Mouse (Mus musculus) bone marrow, adult 2 months (tissue): ENCODE data around the gene Mcub.

Experiments used
- CTCF ChIP-seq: fragments of 200-500 bp; IDR thresholded peaks from 2 replicates; pipeline ENCODE4 v1.5.1; 2011; ENCODE audit warnings: low read length, control low read depth; ENCODE audit not compliant: control insufficient read depth, insufficient read depth
- POLR2A ChIP-seq: fragments of 200-500 bp; IDR thresholded peaks from 2 replicates; pipeline ENCODE4 v1.6.1; 2011; ENCODE audit warnings: low read depth, mild to moderate bottlenecking, control low read depth, low read length, borderline replicate concordance; ENCODE audit not compliant: control insufficient read depth

GRCm38 (mm10) chr3:129985335-129985734 lies 15.3 kb upstream of the Mcub start:
- no peak for TF ChIP-seq POLR2A
- TF ChIP-seq CTCF, result peak; percentile 35; the same call in 1 of the 2 replicates
